Mouse (Mus musculus) lung, adult 2 months (tissue): ENCODE data around the gene Srsy. TPM values are rescaled to one million over a fixed set of nuclear protein-coding genes. Genes with fewer than 3 reads are reported as not detected.
"Not testable (repeated sequence)": the region's sequence is repeated elsewhere in the genome, so short reads cannot be mapped to it uniquely, and the experiment has no call there.

Experiments used
- DNase-seq: peaks from one replicate; pipeline ENCODE4 v3.0.0; 2022
- H3K4me1 ChIP-seq: fragments of 200-500 bp; 2 replicates; pipeline ENCODE4 v1.6.1; 2011; ENCODE audit warnings: low read length; ENCODE audit not compliant: control insufficient read depth, insufficient read depth
- H3K4me3 ChIP-seq: fragments of 200-500 bp; replicated peaks from 2 replicates; pipeline ENCODE3; 2011; ENCODE audit warnings: low read depth, mild to moderate bottlenecking, control low read depth, low read length; ENCODE audit errors: extremely low read depth
- WGBS: fragments of 180-500 bp; shearing (Covaris S2); methylation state at CpG from one replicate; pipeline ENCODE4 v1.1.7; 2018; 5-methylcytosine and 5-hydroxymethylcytosine counted together
- polyA plus RNA-seq: library from polyadenylated mRNA; depleted of rRNA; stranded (reverse); fragments of >200 nt; gene quantifications from 2 replicates; pipeline ENCODE4 v1.2.3, GENCODE M21; 2012; rRNA removed

Srsy gene
- polyA plus RNA-seq = not detected in 2 replicates

DNA sequence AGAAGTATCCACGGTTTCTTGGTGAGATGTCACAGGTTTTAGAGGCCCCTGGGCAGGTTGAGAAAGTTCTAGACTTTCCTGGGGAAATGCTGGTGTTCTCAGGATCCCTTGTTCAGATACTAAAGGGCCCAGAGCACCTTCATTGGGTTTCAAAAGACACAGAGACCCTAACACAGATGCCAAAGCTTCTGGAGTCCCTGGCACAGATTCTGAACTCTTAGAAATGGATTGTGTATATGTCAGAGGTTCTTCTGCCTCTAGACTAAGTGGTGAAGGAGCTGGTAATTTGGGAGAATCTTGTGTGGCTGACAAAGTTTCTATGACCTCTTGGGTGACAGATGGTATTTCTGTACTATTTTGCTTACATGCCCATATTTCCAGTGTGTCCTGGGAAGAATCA is at the start of gene Srsy:
TSS of gene Srsy (minus strand) at position 101 of the 400 bp plus-strand sequence.
- no CpG with 5 or more reads among the region's 1 CpGs for WGBS
- not testable (repeated sequence) for H3K4me3 ChIP-seq, H3K4me1 ChIP-seq, DNase-seq

Other genes starting within 250 kb of the Srsy start
- not detected in 2 replicates for gene Gm21904, start 91.1 kb downstream of the Srsy start, polyA plus RNA-seq
- not detected in 2 replicates for gene Gm20772, start 62.6 kb downstream of the Srsy start, polyA plus RNA-seq
- not detected in 2 replicates for gene Gm20831, start 62.6 kb downstream of the Srsy start, polyA plus RNA-seq
- gene Gm21764, start 124.5 kb upstream of the Srsy start, polyA plus RNA-seq = not detected in 2 replicates
- gene Ssty1, start 151.8 kb upstream of the Srsy start, polyA plus RNA-seq = not detected in 2 replicates